Mouse (Mus musculus) ovary, postnatal 10 days (tissue): ENCODE data around the gene Ube3b.

Experiments used
- DNase-seq: peaks from one replicate; pipeline ENCODE4 v3.0.0; 2022; ENCODE audit warnings: low spot score

Gene Ube3b

GRCm38 (mm10) chr5:114374409-114375213 lies 5.8 kb upstream of the Ube3b start:
- DNase-seq, result no peak

- no peak for DNase-seq
Measured at GRCm38 (mm10) chr5:114378177-114378920, 2.1 kb upstream of the Ube3b start.

- DNase-seq, result no peak
Measured at GRCm38 (mm10) chr5:114378936-114379335, 1.5 kb upstream of the Ube3b start.

GRCm38 (mm10) chr5:114379763-114380162 lies 644 bp upstream of the Ube3b start:
- no peak for DNase-seq

GRCm38 (mm10) chr5:114381013-114381351 lies 575 bp downstream of the Ube3b start:
- DNase-seq, result no peak

- DNase-seq, result no peak
Measured at GRCm38 (mm10) chr5:114383184-114383904, 2.9 kb downstream of the Ube3b start.

- DNase-seq, result no peak
Measured at GRCm38 (mm10) chr5:114384448-114384847, 4.0 kb downstream of the Ube3b start.

- DNase-seq, result no peak
Measured at GRCm38 (mm10) chr5:114393169-114393568, 12.8 kb downstream of the Ube3b start.

- no peak for DNase-seq
Measured at GRCm38 (mm10) chr5:114406592-114406991, 26.2 kb downstream of the Ube3b start.

- no peak for DNase-seq
Measured at GRCm38 (mm10) chr5:114407269-114407668, 26.9 kb downstream of the Ube3b start.

- DNase-seq, result no peak
Measured at GRCm38 (mm10) chr5:114407810-114408209, 27.4 kb downstream of the Ube3b start.

GRCm38 (mm10) chr5:114408846-114409245 lies 28.4 kb downstream of the Ube3b start:
- DNase-seq, result no peak

GRCm38 (mm10) chr5:114410429-114410828 lies 30.0 kb downstream of the Ube3b start:
- DNase-seq, result no peak

- DNase-seq, result no peak
Measured at GRCm38 (mm10) chr5:114412361-114412998, 32.1 kb downstream of the Ube3b start.

- no peak for DNase-seq
Measured at GRCm38 (mm10) chr5:114413067-114413735, 32.8 kb downstream of the Ube3b start.

- no peak for DNase-seq
Measured at GRCm38 (mm10) chr5:114415606-114416005, 35.2 kb downstream of the Ube3b start.

GRCm38 (mm10) chr5:114416855-114417254 lies 36.4 kb downstream of the Ube3b start:
- no peak for DNase-seq

GRCm38 (mm10) chr5:114418541-114418940 lies 38.1 kb downstream of the Ube3b start:
- DNase-seq, result no peak

GRCm38 (mm10) chr5:114421561-114422298 lies 41.3 kb downstream of the Ube3b start:
- no peak for DNase-seq

- no peak for DNase-seq
Measured at GRCm38 (mm10) chr5:114422591-114422990, 42.2 kb downstream of the Ube3b start.

GRCm38 (mm10) chr5:114423961-114424360 lies 43.6 kb downstream of the Ube3b start:
- DNase-seq, result no peak
